Comparison of ENCODE assay signal across 8 mouse cellular contexts in genomic region chr3:65527691-65528601, GRCm38 (mm10). TPM values are rescaled to one million over a fixed set of nuclear protein-coding genes. Genes with fewer than 3 reads are reported as not detected.
DNase-seq lines count a peak whose midpoint lies in the region; ATAC-seq and TF ChIP-seq lines count a peak whose summit lies in the region.

Tiparp (plus strand) TSS chr3:65528410.

- peak; percentile 10; the same call in 1 of the 2 replicates for TF ChIP-seq CTCF in bone marrow, adult 2 months (IDR thresholded peaks at IDR 0.05; ENCODE audit: control insufficient read depth, insufficient read depth, low read length)
- TF ChIP-seq CTCF in midbrain, postnatal 0 days (IDR thresholded peaks at IDR 0.05) = peak; percentile 65

- H3K4me3 ChIP-seq in bone marrow, adult 2 months (replicated peaks; ENCODE audit: control insufficient read depth, low read depth, low read length) = peak within 1 kb of the TSS; percentile 93
- H3K4me3 ChIP-seq in embryonic facial prominence, embryonic 15.5 days (replicated peaks) = peak within 1 kb of the TSS; percentile 95
- peak within 1 kb of the TSS; percentile 88 for H3K4me3 ChIP-seq in limb, embryonic 14.5 days (replicated peaks; ENCODE audit: low read length)
- H3K4me3 ChIP-seq in midbrain, postnatal 0 days (ENCODE audit: low read depth, low read length) = peak within 1 kb of the TSS; percentile 92

- TF ChIP-seq POLR2A in bone marrow, adult 2 months (IDR thresholded peaks at IDR 0.05; ENCODE audit: borderline replicate concordance, control insufficient read depth, low read depth, low read length) = peak; percentile 98
- TF ChIP-seq POLR2A in limb, embryonic 14.5 days (IDR thresholded peaks at IDR 0.05; ENCODE audit: borderline replicate concordance, extremely low read depth, insufficient read depth, insufficient read length) = peak; percentile 46; the same call in 1 of the 2 replicates

- no peaks in the 10 kb centered on the region; the same call in 1 of the 2 replicates for H3K4me1 ChIP-seq in bone marrow, adult 2 months (ENCODE audit: control insufficient read depth, insufficient read depth, low read length)
- 0 out of 2 replicates have a peak, but pooled peaks cover 2% of the 10 kb centered on the region for H3K4me1 ChIP-seq in embryonic facial prominence, embryonic 15.5 days
- H3K4me1 ChIP-seq in limb, embryonic 14.5 days (ENCODE audit: control insufficient read depth, insufficient read depth, low read length) = peaks cover 4% of the 10 kb centered on the region; the same call in 1 of the 2 replicates
- no peaks in the 10 kb centered on the region for H3K4me1 ChIP-seq in midbrain, postnatal 0 days (ENCODE audit: insufficient read depth, low read length)

- DNase-seq in 416B (ENCODE audit: low read depth) = peak; percentile 95
- peak; percentile 90 for DNase-seq in heart, adult 8-10 months (ENCODE audit: low spot score)
- peak; percentile 90 for DNase-seq in kidney, adult 9 months
- DNase-seq in limb, embryonic 14.5 days (ENCODE audit: low spot score) = peak; percentile 92
- peak; percentile 96 for DNase-seq in midbrain, postnatal 0 days (ENCODE audit: low spot score)
- peak; percentile 74 to 82 for DNase-seq in spleen, postnatal 14 days (ENCODE audit: low spot score in 2 of 2)

- H3K9ac ChIP-seq in embryonic facial prominence, embryonic 15.5 days = peak within 1 kb of the TSS; percentile 90
- H3K9ac ChIP-seq in limb, embryonic 14.5 days (ENCODE audit: low read depth, low read length, severe bottlenecking) = peak within 1 kb of the TSS; percentile 92
- peak within 1 kb of the TSS; percentile 90 for H3K9ac ChIP-seq in midbrain, postnatal 0 days (replicated peaks; ENCODE audit: low read length, poor library complexity, severe bottlenecking)

- peak within 1 kb of the TSS; percentile 98 for H3K27ac ChIP-seq in bone marrow, adult 2 months (ENCODE audit: control insufficient read depth, insufficient read depth, low read depth, low read length, poor library complexity)
- H3K27ac ChIP-seq in embryonic facial prominence, embryonic 15.5 days (replicated peaks) = peak within 1 kb of the TSS; percentile 99
- H3K27ac ChIP-seq in limb, embryonic 14.5 days (replicated peaks; ENCODE audit: low read depth, low read length) = peak within 1 kb of the TSS; percentile 97
- peak within 1 kb of the TSS; percentile 99 for H3K27ac ChIP-seq in midbrain, postnatal 0 days (ENCODE audit: low read depth, low read length)

- H3K36me3 ChIP-seq in embryonic facial prominence, embryonic 15.5 days = peaks cover 2% of the 10 kb centered on the region; the same call in 1 of the 2 replicates
- no peaks in the 10 kb centered on the region for H3K36me3 ChIP-seq in limb, embryonic 14.5 days (ENCODE audit: control insufficient read depth, insufficient read depth, low read length)
- no peaks in the 10 kb centered on the region for H3K36me3 ChIP-seq in midbrain, postnatal 0 days (ENCODE audit: insufficient read depth, low read length)

- ATAC-seq in embryonic facial prominence, embryonic 15.5 days (ENCODE audit: insufficient number of reproducible peaks, low FRiP score, low TSS enrichment, low read depth) = peak; percentile 95
- peak; percentile 92 for ATAC-seq in limb, embryonic 14.5 days (ENCODE audit: low FRiP score, low read depth)
- peak; percentile 94 for ATAC-seq in midbrain, postnatal 0 days (ENCODE audit: low FRiP score)

- H3K4me2 ChIP-seq in embryonic facial prominence, embryonic 15.5 days (replicated peaks) = peak within 1 kb of the TSS; percentile 67
- H3K4me2 ChIP-seq in limb, embryonic 14.5 days (replicated peaks; ENCODE audit: low read depth, low read length, severe bottlenecking) = peak within 1 kb of the TSS; percentile 91
- peak within 1 kb of the TSS; percentile 84 for H3K4me2 ChIP-seq in midbrain, postnatal 0 days (ENCODE audit: low read depth, low read length, poor library complexity, severe bottlenecking)

- no peaks in the 10 kb centered on the region for H3K9me3 ChIP-seq in embryonic facial prominence, embryonic 15.5 days (replicated peaks)
- no peaks in the 10 kb centered on the region for H3K9me3 ChIP-seq in limb, embryonic 14.5 days (ENCODE audit: control insufficient read depth, low read length)
- no peaks in the 10 kb centered on the region for H3K9me3 ChIP-seq in midbrain, postnatal 0 days (ENCODE audit: low read length)

- H3K27me3 ChIP-seq in embryonic facial prominence, embryonic 15.5 days = no peaks in the 10 kb centered on the region
- H3K27me3 ChIP-seq in limb, embryonic 14.5 days (ENCODE audit: control insufficient read depth, insufficient read depth, low read length) = no peaks in the 10 kb centered on the region
- H3K27me3 ChIP-seq in midbrain, postnatal 0 days (ENCODE audit: insufficient read depth, low read length) = no peaks in the 10 kb centered on the region

- under 1% methylated on average over 109 of the region's 109 CpGs for WGBS in bone marrow, adult 2 months
- WGBS in embryonic facial prominence, embryonic 15.5 days = under 1% methylated on average over 86 of the region's 109 CpGs
- under 1% methylated on average over 48 of the region's 109 CpGs for WGBS in limb, embryonic 14.5 days
- 1% methylated on average over 106 of the region's 109 CpGs for WGBS in midbrain, postnatal 0 days

RNA-seq across cellular contexts. Expression of gene Tiparp, which starts in this region (rescaled TPM):
- 0.99 and 6.6 TPM in 2 replicates for polyA plus RNA-seq in bone marrow, adult 2 months (2011; ENCODE audit: insufficient read depth, insufficient read length, low replicate concordance, missing spikeins)
- polyA plus RNA-seq in embryonic facial prominence, embryonic 15.5 days (2015; fragmentation: Nextera tagmentation; extraction: Ambion mirVana) = 38.8 and 43.7 TPM in 2 replicates
- total RNA-seq in heart, adult 8-10 months (2022) = 10 to 100 TPM in 1 of 4 experiments, 1 to 10 TPM in 3; 8.0 to 11.8 (median 9.0) TPM
- polyA plus RNA-seq in limb, embryonic 14.5 days (2012; rRNA removed) = 7.7 and 8.9 TPM in 2 replicates
- 29.9 and 31.4 TPM in 2 replicates for polyA plus RNA-seq in limb, embryonic 14.5 days (2014; fragmentation: Nextera tagmentation; extraction: Ambion mirVana)
- total RNA-seq in midbrain, postnatal 0 days (2014; rRNA removed) = 15.8 and 20.1 TPM in 2 replicates
- polyA plus RNA-seq in midbrain, postnatal 0 days (2015; fragmentation: Nextera tagmentation; extraction: Ambion mirVana) = 15.3 and 16.1 TPM in 2 replicates

Comparison
In these comparisons a context has a peak if more than half of its experiments do, and no peak if none do; other contexts are left out.
1. Peak in every context shown above with its lines: DNase-seq, ATAC-seq, H3K4me3 ChIP-seq and H3K27ac ChIP-seq.